Mouse (Mus musculus) bone marrow, adult 2 months (tissue): ENCODE measurements around the gene Mast4.

Experiments
- CTCF ChIP-seq: fragments of 200-500 bp; IDR thresholded peaks from 2 replicates; pipeline ENCODE4 v1.5.1; 2011; ENCODE audit warnings: low read length, control low read depth; ENCODE audit not compliant: control insufficient read depth, insufficient read depth
- POLR2A ChIP-seq: fragments of 200-500 bp; IDR thresholded peaks from 2 replicates; pipeline ENCODE4 v1.6.1; 2011; ENCODE audit warnings: low read depth, mild to moderate bottlenecking, control low read depth, low read length, borderline replicate concordance; ENCODE audit not compliant: control insufficient read depth

- no peak for TF ChIP-seq POLR2A
- no peak for TF ChIP-seq CTCF
These were observed 272.6 kb downstream of the Mast4 start for GRCm38 (mm10) chr13:103061680-103062079.
